Comparison of ENCODE assay signal across 10 mouse cellular contexts in genomic region chr17:46617799-46618198, GRCm38 (mm10). TPM values are rescaled to one million over a fixed set of nuclear protein-coding genes. Genes with fewer than 3 reads are reported as not detected.
A peak's percentile ranks its signal among the peaks of the same experiment; 100 is the strongest.
DNase-seq lines count a peak whose midpoint lies in the region; ATAC-seq and TF ChIP-seq lines count a peak whose summit lies in the region.
"Had no signal": no experiment of that assay in that cellular context is flagged by ENCODE, and none has a peak within 500 bp of the region (broad histone marks: within the 10 kb centered on the region; RNA-seq: fewer than 3 reads in every experiment).

No protein-coding gene starts in this region.

- H3K27me3 ChIP-seq in hindbrain, embryonic 11.5 days (ENCODE audit: control insufficient read depth, insufficient read depth, low read length), result no peaks in the 10 kb centered on the region
- H3K27me3 ChIP-seq in hindbrain, postnatal 0 days (ENCODE audit: insufficient read depth, low read length), result no peaks in the 10 kb centered on the region
- H3K27me3 ChIP-seq in ES-Bruce4 (ENCODE audit: control insufficient read depth, insufficient read depth, low read length, poor library complexity, severe bottlenecking), result no peaks in the 10 kb centered on the region
- H3K27me3 ChIP-seq in forebrain, embryonic 10.5 days (ENCODE audit: poor library complexity, severe bottlenecking), result no peaks in the 10 kb centered on the region
- no peaks in the 10 kb centered on the region for H3K27me3 ChIP-seq in limb, embryonic 10.5 days (ENCODE audit: low read depth, poor library complexity, severe bottlenecking)

- H3K9me3 ChIP-seq in hindbrain, embryonic 11.5 days (ENCODE audit: control insufficient read depth, low read length), result no peaks in the 10 kb centered on the region
- H3K9me3 ChIP-seq in hindbrain, postnatal 0 days (ENCODE audit: low read length), result no peaks in the 10 kb centered on the region
- no peaks in the 10 kb centered on the region for H3K9me3 ChIP-seq in ES-Bruce4 (replicated peaks; ENCODE audit: control insufficient read depth, insufficient read depth, low read length, poor library complexity, severe bottlenecking)
- H3K9me3 ChIP-seq in forebrain, embryonic 10.5 days, result 0 out of 2 replicates have a peak, but pooled peaks cover 4% of the 10 kb centered on the region
- no peaks in the 10 kb centered on the region for H3K9me3 ChIP-seq in limb, embryonic 10.5 days (replicated peaks)

- 0 out of 2 replicates have a peak overlapping the region, but pooled peaks have one; percentile 4 for H3K4me2 ChIP-seq in hindbrain, embryonic 11.5 days (replicated peaks; ENCODE audit: low read depth, low read length)
- no peak overlapping the region for H3K4me2 ChIP-seq in hindbrain, postnatal 0 days (ENCODE audit: low read depth, low read length)

- H3K36me3 ChIP-seq in hindbrain, embryonic 11.5 days (ENCODE audit: control insufficient read depth, insufficient read depth, low read length), result no peaks in the 10 kb centered on the region
- no peaks in the 10 kb centered on the region for H3K36me3 ChIP-seq in hindbrain, postnatal 0 days (ENCODE audit: insufficient read depth, low read length)
- H3K36me3 ChIP-seq in ES-Bruce4 (ENCODE audit: control insufficient read depth, insufficient read depth, low read length, poor library complexity, severe bottlenecking), result no peaks in the 10 kb centered on the region
- peaks cover 13% of the 10 kb centered on the region for H3K36me3 ChIP-seq in forebrain, embryonic 10.5 days (replicated peaks)
- 0 out of 2 replicates have a peak, but pooled peaks cover 9% of the 10 kb centered on the region for H3K36me3 ChIP-seq in limb, embryonic 10.5 days

- DNase-seq in hindbrain, embryonic 11.5 days (ENCODE audit: low spot score), result no peak
- no peak for DNase-seq in hindbrain, postnatal 0 days (ENCODE audit: low spot score)
- DNase-seq in forebrain, embryonic 10.5 days (ENCODE audit: extremely low spot score, low spot score), result no peak
- no peak for DNase-seq in limb, embryonic 10.5 days (ENCODE audit: low spot score)
- DNase-seq in gastrocnemius, adult 8-10 months (ENCODE audit: low spot score in 2 of 2), result no peak
- DNase-seq in gastrocnemius, adult 18-20 months (ENCODE audit: low spot score), result no peak
- no peak for DNase-seq in adrenal gland, adult (ENCODE audit: inconsistent age in 2 of 2, low spot score in 1 of 2)
- DNase-seq: lung, adult 18-20 months; thymus, postnatal 25 days had no signal

- H3K27ac ChIP-seq in hindbrain, embryonic 11.5 days (ENCODE audit: low read depth, low read length), result no peak overlapping the region
- H3K27ac ChIP-seq in hindbrain, postnatal 0 days, result no peak overlapping the region
- H3K27ac ChIP-seq in ES-Bruce4 (ENCODE audit: insufficient read depth, low read length), result peak overlapping the region; percentile 89
- H3K27ac ChIP-seq in forebrain, embryonic 10.5 days, result peak overlapping the region; percentile 96
- peak overlapping the region; percentile 98 for H3K27ac ChIP-seq in limb, embryonic 10.5 days

- 66% methylated on average over 12 of the region's 12 CpGs for WGBS in hindbrain, embryonic 11.5 days
- WGBS in hindbrain, postnatal 0 days, result 69% methylated on average over 12 of the region's 12 CpGs
- WGBS in forebrain, embryonic 10.5 days, result 63% methylated on average over 12 of the region's 12 CpGs
- 13% methylated on average over 12 of the region's 12 CpGs for WGBS in limb, embryonic 10.5 days

- H3K4me3 ChIP-seq in hindbrain, embryonic 11.5 days (ENCODE audit: low read depth, low read length), result no peak overlapping the region
- no peak overlapping the region for H3K4me3 ChIP-seq in hindbrain, postnatal 0 days (ENCODE audit: low read length)
- H3K4me3 ChIP-seq in ES-Bruce4 (ENCODE audit: low read depth, low read length), result no peak overlapping the region
- peak overlapping the region; percentile 44 for H3K4me3 ChIP-seq in forebrain, embryonic 10.5 days
- H3K4me3 ChIP-seq in limb, embryonic 10.5 days, result peak overlapping the region; percentile 42

- no peak for TF ChIP-seq EP300 in ES-Bruce4 (IDR thresholded peaks at IDR 0.05; ENCODE audit: insufficient read depth, low read depth, low read length)

- no peak for TF ChIP-seq POLR2A in ES-Bruce4 (IDR thresholded peaks at IDR 0.05; ENCODE audit: insufficient read depth, low read length)

- no peak for TF ChIP-seq CTCF in hindbrain, postnatal 0 days (IDR thresholded peaks at IDR 0.05; ENCODE audit: low read depth)
- no peak for TF ChIP-seq CTCF in ES-Bruce4 (IDR thresholded peaks at IDR 0.05; ENCODE audit: low read depth, low read length)

- H3K9ac ChIP-seq in hindbrain, embryonic 11.5 days (ENCODE audit: low read depth, low read length), result no peak overlapping the region
- no peak overlapping the region for H3K9ac ChIP-seq in hindbrain, postnatal 0 days (replicated peaks; ENCODE audit: low read length)
- H3K9ac ChIP-seq in ES-Bruce4 (ENCODE audit: low read depth, poor library complexity, severe bottlenecking), result peak overlapping the region; percentile 45

- H3K4me1 ChIP-seq in hindbrain, embryonic 11.5 days (replicated peaks; ENCODE audit: control insufficient read depth, insufficient read depth, low read length), result peaks cover 15% of the 10 kb centered on the region
- H3K4me1 ChIP-seq in hindbrain, postnatal 0 days (ENCODE audit: insufficient read depth, low read length), result peaks cover 25% of the 10 kb centered on the region
- H3K4me1 ChIP-seq in ES-Bruce4 (ENCODE audit: control insufficient read depth, insufficient read depth, low read length), result peaks cover 27% of the 10 kb centered on the region
- H3K4me1 ChIP-seq in forebrain, embryonic 10.5 days, result peaks cover 96% of the 10 kb centered on the region
- H3K4me1 ChIP-seq in limb, embryonic 10.5 days, result peaks cover 99% of the 10 kb centered on the region

- ATAC-seq in hindbrain, embryonic 11.5 days (ENCODE audit: low FRiP score), result no peak
- no peak for ATAC-seq in hindbrain, postnatal 0 days

RNA-seq across cellular contexts. Expression of gene Ptk7, which starts 11.5 kb away (rescaled TPM):
- polyA plus RNA-seq in hindbrain, embryonic 11.5 days (2014; fragmentation: Nextera tagmentation; extraction: Ambion mirVana), result 16.0 and 21.5 TPM in 2 replicates
- 77.6 and 79.3 TPM in 2 replicates for total RNA-seq in hindbrain, postnatal 0 days (2014; rRNA removed)
- 24.5 and 25.1 TPM in 2 replicates for polyA plus RNA-seq in hindbrain, postnatal 0 days (2015; fragmentation: Nextera tagmentation; extraction: Ambion mirVana)
- 110 and 113 TPM in 2 replicates for polyA plus RNA-seq in ES-Bruce4 (2011; ENCODE audit: insufficient read depth, insufficient read length, low read depth, missing spikeins)
- polyA plus RNA-seq in forebrain, embryonic 10.5 days (2016; fragmentation: Nextera tagmentation; extraction: Ambion mirVana), result 66.0 and 68.4 TPM in 2 replicates
- 102 and 142 TPM in 2 replicates for polyA plus RNA-seq in limb, embryonic 10.5 days (2016; fragmentation: Nextera tagmentation; extraction: Ambion mirVana)
- under 1 TPM; 0.15 to 0.38 (median 0.30) TPM for total RNA-seq in gastrocnemius, adult 8-10 months (2022)
- under 1 TPM; 0.30 to 0.38 TPM for total RNA-seq in gastrocnemius, adult 18-20 months (2021)

RNA-seq across cellular contexts. Expression of gene Klc4, which starts 28.0 kb away (rescaled TPM):
- 22.7 and 29.8 TPM in 2 replicates for polyA plus RNA-seq in hindbrain, embryonic 11.5 days (2014; fragmentation: Nextera tagmentation; extraction: Ambion mirVana)
- 25.1 and 32.1 TPM in 2 replicates for total RNA-seq in hindbrain, postnatal 0 days (2014; rRNA removed)
- 23.0 and 24.0 TPM in 2 replicates for polyA plus RNA-seq in hindbrain, postnatal 0 days (2015; fragmentation: Nextera tagmentation; extraction: Ambion mirVana)
- 10.1 TPM in 2 replicates for polyA plus RNA-seq in ES-Bruce4 (2011; ENCODE audit: insufficient read depth, insufficient read length, low read depth, missing spikeins)
- polyA plus RNA-seq in forebrain, embryonic 10.5 days (2016; fragmentation: Nextera tagmentation; extraction: Ambion mirVana), result 29.1 and 31.8 TPM in 2 replicates
- polyA plus RNA-seq in limb, embryonic 10.5 days (2016; fragmentation: Nextera tagmentation; extraction: Ambion mirVana), result 23.6 and 28.8 TPM in 2 replicates
- total RNA-seq in gastrocnemius, adult 8-10 months (2022), result 10 to 100 TPM; 13.2 to 14.4 (median 13.5) TPM
- 10 to 100 TPM; 12.6 to 13.4 TPM for total RNA-seq in gastrocnemius, adult 18-20 months (2021)

RNA-seq across cellular contexts. Expression of gene Mrpl2, which starts 28.2 kb away (rescaled TPM):
- polyA plus RNA-seq in hindbrain, embryonic 11.5 days (2014; fragmentation: Nextera tagmentation; extraction: Ambion mirVana), result 94.8 and 95.2 TPM in 2 replicates
- total RNA-seq in hindbrain, postnatal 0 days (2014; rRNA removed), result 55.4 and 67.2 TPM in 2 replicates
- polyA plus RNA-seq in hindbrain, postnatal 0 days (2015; fragmentation: Nextera tagmentation; extraction: Ambion mirVana), result 90.2 and 95.5 TPM in 2 replicates
- 65.8 and 70.9 TPM in 2 replicates for polyA plus RNA-seq in ES-Bruce4 (2011; ENCODE audit: insufficient read depth, insufficient read length, low read depth, missing spikeins)
- polyA plus RNA-seq in forebrain, embryonic 10.5 days (2016; fragmentation: Nextera tagmentation; extraction: Ambion mirVana), result 136 and 137 TPM in 2 replicates
- 140 and 144 TPM in 2 replicates for polyA plus RNA-seq in limb, embryonic 10.5 days (2016; fragmentation: Nextera tagmentation; extraction: Ambion mirVana)
- 100 to 1,000 TPM in 2 of 4 experiments, 10 to 100 TPM in 2; 88.6 to 106 (median 98.1) TPM for total RNA-seq in gastrocnemius, adult 8-10 months (2022)
- 100 to 1,000 TPM; 104 TPM for total RNA-seq in gastrocnemius, adult 18-20 months (2021)

RNA-seq across cellular contexts. Expression of gene Cul7, which starts 32.3 kb away (rescaled TPM):
- polyA plus RNA-seq in hindbrain, embryonic 11.5 days (2014; fragmentation: Nextera tagmentation; extraction: Ambion mirVana), result 25.9 and 30.5 TPM in 2 replicates
- total RNA-seq in hindbrain, postnatal 0 days (2014; rRNA removed), result 92.2 and 108 TPM in 2 replicates
- polyA plus RNA-seq in hindbrain, postnatal 0 days (2015; fragmentation: Nextera tagmentation; extraction: Ambion mirVana), result 24.9 and 26.8 TPM in 2 replicates
- 67.1 and 74.8 TPM in 2 replicates for polyA plus RNA-seq in ES-Bruce4 (2011; ENCODE audit: insufficient read depth, insufficient read length, low read depth, missing spikeins)
- polyA plus RNA-seq in forebrain, embryonic 10.5 days (2016; fragmentation: Nextera tagmentation; extraction: Ambion mirVana), result 38.0 and 40.9 TPM in 2 replicates
- 40.3 and 48.0 TPM in 2 replicates for polyA plus RNA-seq in limb, embryonic 10.5 days (2016; fragmentation: Nextera tagmentation; extraction: Ambion mirVana)
- total RNA-seq in gastrocnemius, adult 8-10 months (2022), result 1 to 10 TPM; 2.7 to 3.7 (median 3.0) TPM
- 1 to 10 TPM; 3.4 to 4.1 TPM for total RNA-seq in gastrocnemius, adult 18-20 months (2021)

RNA-seq across cellular contexts. Expression of gene Rrp36, which starts 56.4 kb away (rescaled TPM):
- 57.9 and 58.4 TPM in 2 replicates for polyA plus RNA-seq in hindbrain, embryonic 11.5 days (2014; fragmentation: Nextera tagmentation; extraction: Ambion mirVana)
- 26.6 and 32.7 TPM in 2 replicates for total RNA-seq in hindbrain, postnatal 0 days (2014; rRNA removed)
- polyA plus RNA-seq in hindbrain, postnatal 0 days (2015; fragmentation: Nextera tagmentation; extraction: Ambion mirVana), result 56.5 and 59.1 TPM in 2 replicates
- polyA plus RNA-seq in ES-Bruce4 (2011; ENCODE audit: insufficient read depth, insufficient read length, low read depth, missing spikeins), result 48.5 and 60.2 TPM in 2 replicates
- polyA plus RNA-seq in forebrain, embryonic 10.5 days (2016; fragmentation: Nextera tagmentation; extraction: Ambion mirVana), result 69.0 and 70.1 TPM in 2 replicates
- 70.8 and 72.5 TPM in 2 replicates for polyA plus RNA-seq in limb, embryonic 10.5 days (2016; fragmentation: Nextera tagmentation; extraction: Ambion mirVana)
- total RNA-seq in gastrocnemius, adult 8-10 months (2022), result 10 to 100 TPM in 1 of 4 experiments, 1 to 10 TPM in 3; 8.7 to 10.7 (median 9.2) TPM
- total RNA-seq in gastrocnemius, adult 18-20 months (2021), result 10 to 100 TPM in 1 of 2 experiments, 1 to 10 TPM in 1; 8.4 to 11.8 TPM

Comparison
In these comparisons a context has a peak if more than half of its experiments do, and no peak if none do; other contexts are left out.
1. H3K27ac ChIP-seq: peak in ES-Bruce4 (single experiment), forebrain, embryonic 10.5 days (single experiment) and limb, embryonic 10.5 days (single experiment); none in hindbrain, embryonic 11.5 days (single experiment) and hindbrain, postnatal 0 days (single experiment).
2. H3K4me3 ChIP-seq: peak in forebrain, embryonic 10.5 days (single experiment) and limb, embryonic 10.5 days (single experiment); none in hindbrain, embryonic 11.5 days (single experiment), hindbrain, postnatal 0 days (single experiment) and ES-Bruce4 (single experiment).